Mouse (Mus musculus): Measurements from ENCODE around the gene Tenm2. TPM values are rescaled to one million over a fixed set of nuclear protein-coding genes. Genes with fewer than 3 reads are reported as not detected.

Gene Tenm2
- total and polyA plus RNA-seq, 3 experiments = not detected

DNA sequence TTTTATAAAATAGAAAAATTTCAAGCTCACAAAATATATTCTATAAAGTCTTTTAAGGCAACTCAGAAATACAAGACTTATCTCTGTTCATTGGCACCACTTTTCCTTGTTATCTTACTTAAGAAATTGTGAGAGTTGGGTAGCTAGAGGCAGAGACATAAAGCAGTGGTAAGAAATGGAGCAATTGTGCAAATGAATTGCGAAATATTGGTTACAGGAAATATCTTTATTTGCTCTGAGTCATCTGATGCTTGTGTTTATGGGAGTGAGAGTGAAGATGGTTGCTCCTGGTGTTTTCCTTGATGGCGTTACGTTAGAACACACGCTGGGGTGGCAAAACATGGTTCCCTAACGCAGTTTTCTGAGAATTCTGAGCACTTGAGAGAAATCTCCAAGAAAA, 156.4 kb downstream of the Tenm2 start:
- no peak overlapping the region for H3K27ac ChIP-seq (ENCODE audit: control insufficient read depth, low read depth, low read length)
- H3K79me2 ChIP-seq (ENCODE audit: control insufficient read depth, insufficient read depth, low read length, poor library complexity) = no peaks in the 10 kb centered on the region
- H3K9me3 ChIP-seq (replicated peaks; ENCODE audit: insufficient read depth, low read length) = no peaks in the 10 kb centered on the region

DNA sequence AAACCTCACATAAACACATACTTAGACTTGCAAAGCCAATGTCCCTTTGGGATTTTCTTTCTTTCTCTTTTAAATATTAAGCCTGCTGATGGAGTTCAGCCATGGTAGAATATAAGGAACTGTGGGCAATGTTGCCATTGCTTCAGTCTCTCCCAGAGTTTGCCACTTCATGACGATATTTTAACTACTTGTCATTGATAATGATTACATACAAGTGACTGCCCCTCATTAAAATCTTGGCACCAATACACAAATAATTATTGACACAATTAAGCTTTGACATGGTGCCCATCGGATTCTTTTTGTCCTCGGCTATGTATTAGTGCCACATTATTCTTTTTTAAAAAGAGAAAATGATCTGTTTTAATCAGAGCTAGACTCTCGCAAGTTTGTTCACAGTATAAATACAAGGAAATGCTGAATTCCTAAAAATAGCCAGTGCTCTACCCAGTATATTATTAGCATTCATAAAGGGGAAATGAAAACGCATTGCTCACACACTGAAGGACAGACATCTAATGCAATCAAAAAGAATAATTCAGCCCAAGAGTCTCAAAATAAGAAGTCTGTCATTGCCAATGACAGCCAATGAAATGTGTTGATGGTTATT, 158.7 kb downstream of the Tenm2 start:
- Histone ChIP-seq H3K4me3 (ENCODE audit: control insufficient read depth in 1 of 2, insufficient read depth in 1 of 2, low read depth in 2 of 2, low read length in 2 of 2) (no peak overlapping the region), H3K27ac (ENCODE audit: control insufficient read depth, low read depth, low read length) (no peak overlapping the region), H3K36me3 (ENCODE audit: control insufficient read depth in 1 of 2, insufficient read depth in 2 of 2, low read length in 2 of 2) (no peaks in the 10 kb centered on the region), H3K79me2 (ENCODE audit: control insufficient read depth, insufficient read depth, low read length, poor library complexity) (no peaks in the 10 kb centered on the region), H3K27me3 (ENCODE audit: control insufficient read depth in 1 of 2, insufficient read depth in 2 of 2, low read length in 2 of 2) (no peaks in the 10 kb centered on the region), H3K9ac (ENCODE audit: control insufficient read depth, low read depth, low read length, poor library complexity, severe bottlenecking) (no peak overlapping the region), H3K9me3 (replicated peaks; ENCODE audit: insufficient read depth, low read length) (no peaks in the 10 kb centered on the region), H3K4me1 (ENCODE audit: control insufficient read depth in 1 of 2, insufficient read depth in 2 of 2, low read length in 2 of 2) (no peaks in the 10 kb centered on the region)
- DNase-seq (ENCODE audit: low read depth, low spot score) = no peak
- TF ChIP-seq TCF12 (IDR thresholded peaks at IDR 0.05; ENCODE audit: low read depth, low read length) (no peak), ELF1 (IDR thresholded peaks at IDR 0.05; ENCODE audit: low read depth, low read length) (no peak), ZNF384 (IDR thresholded peaks at IDR 0.05; ENCODE audit: low read depth, low read length) (no peak), ZC3H11A (IDR thresholded peaks at IDR 0.05; ENCODE audit: low read depth, low read length) (no peak), ETS1 (IDR thresholded peaks at IDR 0.05; ENCODE audit: low read depth, low read length) (no peak), MEF2A (IDR thresholded peaks at IDR 0.05; ENCODE audit: extremely low read depth, insufficient replicate concordance, low read depth, low read length, poor library complexity, severe bottlenecking) (no peak), CHD1 (IDR thresholded peaks at IDR 0.05; ENCODE audit: low read depth, low read length) (no peak), MAZ (IDR thresholded peaks at IDR 0.05; ENCODE audit: low read depth, low read length) (no peak), GATA1 (IDR thresholded peaks at IDR 0.05; ENCODE audit: low read depth, low read length) (no peak), POLR2AphosphoS2 (IDR thresholded peaks at IDR 0.05; ENCODE audit: low read length) (no peak), RCOR1 (IDR thresholded peaks at IDR 0.05; ENCODE audit: low read depth, low read length) (no peak), SIN3A (IDR thresholded peaks at IDR 0.05; ENCODE audit: low read length) (no peak), CTCF (IDR thresholded peaks at IDR 0.05 in 2 of 3, conservative IDR thresholded peaks at IDR 0.05 in 1 of 3; ENCODE audit: control insufficient read depth in 1 of 3, insufficient read depth in 1 of 3, low read depth in 2 of 3, low read length in 3 of 3, poor library complexity in 1 of 3, severe bottlenecking in 1 of 3) (no peak)

More for the DNA sequence above, 156.4 kb downstream of the Tenm2 start:
- TF ChIP-seq TCF12 (IDR thresholded peaks at IDR 0.05; ENCODE audit: low read depth, low read length) = no peak
- TF ChIP-seq ZMIZ1 (IDR thresholded peaks at IDR 0.05; ENCODE audit: low read depth, low read length) = no peak
- no peak for TF ChIP-seq MAFK (IDR thresholded peaks at IDR 0.05; ENCODE audit: borderline replicate concordance, low read depth, low read length)
- TF ChIP-seq SIN3A (IDR thresholded peaks at IDR 0.05; ENCODE audit: low read length) = no peak
- no peak for TF ChIP-seq MYB (IDR thresholded peaks at IDR 0.05; ENCODE audit: low read depth, low read length)
- no peak for TF ChIP-seq NELFE (IDR thresholded peaks at IDR 0.05; ENCODE audit: low read depth, low read length)
- TF ChIP-seq POLR2A (IDR thresholded peaks at IDR 0.05; ENCODE audit: control insufficient read depth in 1 of 2, insufficient read depth in 1 of 2, low read depth in 1 of 2, low read length in 2 of 2, poor library complexity in 1 of 2) = no peak
- no peak for TF ChIP-seq POLR2AphosphoS5 (IDR thresholded peaks at IDR 0.05; ENCODE audit: borderline replicate concordance, low read depth, low read length)
- no peak for TF ChIP-seq TAL1 (IDR thresholded peaks at IDR 0.05; ENCODE audit: low read length)
- TF ChIP-seq NRF1 (IDR thresholded peaks at IDR 0.05; ENCODE audit: insufficient read depth, low read depth, low read length, poor library complexity, severe bottlenecking) = no peak
- TF ChIP-seq E2F4 (IDR thresholded peaks at IDR 0.05; ENCODE audit: borderline replicate concordance, low read depth, low read length) = no peak
- TF ChIP-seq ZNF384 (IDR thresholded peaks at IDR 0.05; ENCODE audit: low read depth, low read length) = no peak
- no peak for TF ChIP-seq MEF2A (IDR thresholded peaks at IDR 0.05; ENCODE audit: extremely low read depth, insufficient replicate concordance, low read depth, low read length, poor library complexity, severe bottlenecking)
- no peak for TF ChIP-seq EP300 (IDR thresholded peaks at IDR 0.05; ENCODE audit: low read depth in 1 of 2, low read length in 2 of 2)
- no peak for TF ChIP-seq MAZ (IDR thresholded peaks at IDR 0.05; ENCODE audit: low read depth, low read length)
- no peak for TF ChIP-seq GATA1 (IDR thresholded peaks at IDR 0.05; ENCODE audit: low read depth, low read length)
- no peak for TF ChIP-seq USF1 (IDR thresholded peaks at IDR 0.05; ENCODE audit: low read depth, low read length)
- TF ChIP-seq RCOR1 (IDR thresholded peaks at IDR 0.05; ENCODE audit: low read depth, low read length) = no peak
- TF ChIP-seq GABPA (IDR thresholded peaks at IDR 0.05; ENCODE audit: low read depth, low read length) = no peak
- H3K27me3 ChIP-seq (ENCODE audit: control insufficient read depth in 1 of 2, insufficient read depth in 2 of 2, low read length in 2 of 2) = no peaks in the 10 kb centered on the region
- no peaks in the 10 kb centered on the region for H3K4me1 ChIP-seq (ENCODE audit: control insufficient read depth in 1 of 2, insufficient read depth in 2 of 2, low read length in 2 of 2)
- H3K4me3 ChIP-seq (ENCODE audit: control insufficient read depth in 1 of 2, insufficient read depth in 1 of 2, low read depth in 2 of 2, low read length in 2 of 2) = no peak overlapping the region
- H3K9ac ChIP-seq (ENCODE audit: control insufficient read depth, low read depth, low read length, poor library complexity, severe bottlenecking) = no peak overlapping the region
- H3K36me3 ChIP-seq (ENCODE audit: control insufficient read depth in 1 of 2, insufficient read depth in 2 of 2, low read length in 2 of 2) = no peaks in the 10 kb centered on the region
- no peak for DNase-seq (ENCODE audit: low read depth, low spot score)

All from MEL (cell line).